Mouse (Mus musculus): Measurements from ENCODE around the gene Cox11. TPM values are rescaled to one million over a fixed set of nuclear protein-coding genes. Genes with fewer than 3 reads are reported as not detected.

Cox11 gene
- polyA plus RNA-seq, 1 experiment: 6.9 TPM

DNA sequence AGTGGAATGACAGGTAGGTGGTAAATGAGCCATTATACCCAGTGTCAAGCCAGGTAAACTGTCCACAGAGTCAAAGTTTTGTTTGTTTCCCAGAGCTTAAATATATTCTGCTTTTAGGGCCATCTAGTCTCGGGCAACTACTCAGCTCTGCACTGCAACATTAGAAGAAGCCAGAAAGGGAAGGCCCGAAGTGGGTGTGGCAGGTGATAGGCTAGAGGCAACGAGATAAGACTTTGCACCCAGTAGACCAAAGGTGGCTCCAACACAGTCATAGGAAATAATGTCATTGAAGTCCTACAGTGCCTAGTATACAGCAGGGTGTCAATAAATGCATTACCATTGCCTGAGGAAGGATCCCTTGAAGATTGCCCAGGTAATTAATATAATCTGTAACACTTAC lies 25.1 kb downstream of the Cox11 start:
- TF ChIP-seq CTCF (IDR thresholded peaks at IDR 0.05; ENCODE audit: insufficient read depth, low read length): no peak
- no peak for TF ChIP-seq POLR2A (IDR thresholded peaks at IDR 0.05; ENCODE audit: borderline replicate concordance, extremely low read depth, low read depth, low read length)
- WGBS: 56% methylated on average over 3 of the region's 3 CpGs
- DNase-seq: no peak
- Histone ChIP-seq H3K4me1 (ENCODE audit: control insufficient read depth, insufficient read depth, low read length) (peaks cover 4% of the 10 kb centered on the region), H3K4me3 (replicated peaks; ENCODE audit: extremely low read depth, low read depth, low read length) (no peak overlapping the region)

- WGBS: 50% methylated on average over 5 of the region's 5 CpGs
- Histone ChIP-seq H3K4me1 (ENCODE audit: control insufficient read depth, insufficient read depth, low read length) (peaks cover 4% of the 10 kb centered on the region), H3K4me3 (replicated peaks; ENCODE audit: extremely low read depth, low read depth, low read length) (no peak overlapping the region)
- no peak for DNase-seq
- no peak for TF ChIP-seq POLR2A (IDR thresholded peaks at IDR 0.05; ENCODE audit: borderline replicate concordance, extremely low read depth, low read depth, low read length)
- no peak for TF ChIP-seq CTCF (IDR thresholded peaks at IDR 0.05; ENCODE audit: insufficient read depth, low read length)
These were observed 25.8 kb downstream of the Cox11 start for GRCm38 (mm10) chr11:90663618-90664297.

DNA sequence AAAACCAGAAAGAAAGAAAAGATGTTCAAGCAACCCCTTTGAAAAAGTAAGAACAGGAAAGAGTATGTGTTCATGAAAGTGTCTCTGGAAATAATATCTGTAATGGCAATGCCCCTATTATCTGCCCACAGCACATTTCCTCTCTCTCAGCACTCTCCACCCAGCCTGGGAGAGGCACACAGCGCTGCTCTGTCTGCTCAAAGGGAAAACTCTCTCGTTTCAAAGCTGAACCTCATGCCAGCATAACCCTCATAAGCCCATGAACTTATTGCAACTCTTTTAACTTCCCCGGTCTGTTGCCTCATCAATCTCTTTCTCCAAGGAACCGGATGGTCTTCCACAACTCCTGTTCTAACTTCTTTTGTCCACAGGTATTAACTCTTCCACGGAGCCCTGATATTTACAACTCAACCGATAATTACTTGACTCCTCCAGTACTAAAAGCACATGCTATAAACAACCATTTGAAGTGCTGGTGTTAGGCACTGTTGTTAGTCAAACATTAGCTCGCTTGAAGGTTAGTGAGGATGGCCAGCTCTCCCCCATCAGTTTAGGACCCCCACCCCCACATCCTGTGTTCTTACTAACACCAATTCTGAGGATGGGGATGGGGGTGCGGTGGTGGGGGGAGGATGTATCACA lies 26.5 kb downstream of the Cox11 start:
- DNase-seq: no peak
- WGBS: 12% methylated on average over 8 of the region's 8 CpGs
- peaks cover 4% of the 10 kb centered on the region for H3K4me1 ChIP-seq (ENCODE audit: control insufficient read depth, insufficient read depth, low read length)
- TF ChIP-seq POLR2A (IDR thresholded peaks at IDR 0.05; ENCODE audit: borderline replicate concordance, extremely low read depth, low read depth, low read length) (no peak), CTCF (IDR thresholded peaks at IDR 0.05; ENCODE audit: insufficient read depth, low read length) (no peak)
- no peak overlapping the region for H3K4me3 ChIP-seq (replicated peaks; ENCODE audit: extremely low read depth, low read depth, low read length)

GRCm38 (mm10) chr11:90665161-90665560 lies 27.2 kb downstream of the Cox11 start:
- H3K4me1 ChIP-seq (ENCODE audit: control insufficient read depth, insufficient read depth, low read length): peaks cover 4% of the 10 kb centered on the region
- DNase-seq: no peak
- 49% methylated on average over 6 of the region's 6 CpGs for WGBS
- no peak overlapping the region for H3K4me3 ChIP-seq (replicated peaks; ENCODE audit: extremely low read depth, low read depth, low read length)
- TF ChIP-seq POLR2A (IDR thresholded peaks at IDR 0.05; ENCODE audit: borderline replicate concordance, extremely low read depth, low read depth, low read length) (no peak), CTCF (IDR thresholded peaks at IDR 0.05; ENCODE audit: insufficient read depth, low read length) (no peak)

DNA sequence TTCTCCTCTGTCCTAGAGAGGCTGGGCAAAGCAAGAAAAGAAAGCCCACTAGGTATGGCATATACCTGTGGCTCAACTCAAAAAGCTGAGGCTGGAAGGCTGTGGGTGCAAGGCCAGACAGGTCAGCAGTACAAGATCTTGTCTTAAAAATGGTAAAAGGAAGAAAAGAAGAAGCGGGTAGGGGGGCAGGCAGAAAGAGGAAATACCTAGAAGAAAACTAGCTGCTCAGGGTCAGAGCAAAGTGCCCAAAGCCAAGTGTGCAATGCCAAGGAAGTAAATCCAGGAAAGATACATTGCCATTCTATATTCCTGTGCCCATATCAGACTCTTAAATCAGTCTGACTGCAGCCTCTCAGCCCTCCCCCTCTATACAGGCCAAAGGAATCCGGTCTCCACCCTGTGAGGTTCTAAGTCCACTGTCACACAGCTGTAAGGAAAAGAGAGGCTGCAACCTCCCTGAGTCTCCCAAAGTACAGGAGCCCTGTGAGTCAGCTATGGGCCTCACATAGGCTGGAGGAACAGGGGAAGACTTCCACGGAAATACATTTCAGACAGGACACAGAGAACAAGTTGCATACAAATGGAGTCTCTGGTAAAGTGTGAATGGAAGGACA lies 28.3 kb downstream of the Cox11 start:
- Histone ChIP-seq H3K4me3 (replicated peaks; ENCODE audit: extremely low read depth, low read depth, low read length) (no peak overlapping the region), H3K4me1 (ENCODE audit: control insufficient read depth, insufficient read depth, low read length) (peaks cover 4% of the 10 kb centered on the region)
- no peak for DNase-seq
- WGBS: 51% methylated on average over 3 of the region's 3 CpGs
- TF ChIP-seq CTCF (IDR thresholded peaks at IDR 0.05; ENCODE audit: insufficient read depth, low read length) (no peak), POLR2A (IDR thresholded peaks at IDR 0.05; ENCODE audit: borderline replicate concordance, extremely low read depth, low read depth, low read length) (no peak)

DNA sequence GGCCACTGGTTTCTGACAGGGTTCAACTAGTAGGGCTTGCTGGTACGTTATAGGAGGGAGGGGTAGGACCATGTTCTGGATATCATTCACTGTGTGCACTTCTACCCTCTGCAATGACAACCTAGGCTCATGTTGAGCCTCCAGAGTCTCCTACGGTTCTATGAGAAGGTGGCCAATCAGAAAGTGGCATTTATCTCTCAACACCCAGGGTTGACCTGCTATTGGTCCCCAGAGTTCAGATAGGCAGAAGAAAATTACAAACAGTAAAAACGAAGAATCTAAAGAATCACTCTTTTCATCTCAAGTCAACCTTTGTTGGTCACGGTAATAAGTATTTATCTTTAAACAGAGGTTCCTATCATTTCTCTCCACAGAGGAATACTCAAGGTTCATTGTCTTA lies 28.9 kb downstream of the Cox11 start:
- peaks cover 4% of the 10 kb centered on the region for H3K4me1 ChIP-seq (ENCODE audit: control insufficient read depth, insufficient read depth, low read length)
- H3K4me3 ChIP-seq (replicated peaks; ENCODE audit: extremely low read depth, low read depth, low read length): no peak overlapping the region
- WGBS: 77% methylated on average over 4 of the region's 4 CpGs
- TF ChIP-seq CTCF (IDR thresholded peaks at IDR 0.05; ENCODE audit: insufficient read depth, low read length) (no peak), POLR2A (IDR thresholded peaks at IDR 0.05; ENCODE audit: borderline replicate concordance, extremely low read depth, low read depth, low read length) (no peak)
- DNase-seq: no peak

DNA sequence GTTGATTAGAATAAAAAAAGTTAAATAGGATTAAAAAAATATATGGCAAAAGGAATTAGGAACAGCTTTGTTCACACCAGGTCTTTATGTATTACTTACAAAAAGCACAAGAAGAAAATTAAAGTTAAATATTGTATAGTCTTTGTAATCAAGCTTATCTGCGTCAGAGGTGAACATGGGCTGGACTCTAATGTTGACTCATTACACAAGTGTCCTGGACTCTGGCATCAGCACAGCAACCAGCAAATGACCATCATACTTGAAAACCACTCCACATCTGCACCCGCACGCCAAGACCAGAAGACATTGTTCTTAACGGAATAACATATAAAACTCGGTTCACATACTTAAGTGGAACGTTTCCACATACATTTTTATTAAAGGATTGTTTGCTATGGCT lies 29.4 kb downstream of the Cox11 start:
- WGBS: 71% methylated on average over 6 of the region's 6 CpGs
- Histone ChIP-seq H3K4me3 (replicated peaks; ENCODE audit: extremely low read depth, low read depth, low read length) (no peak overlapping the region), H3K4me1 (ENCODE audit: control insufficient read depth, insufficient read depth, low read length) (peaks cover 4% of the 10 kb centered on the region)
- no peak for DNase-seq
- TF ChIP-seq POLR2A (IDR thresholded peaks at IDR 0.05; ENCODE audit: borderline replicate concordance, extremely low read depth, low read depth, low read length) (no peak), CTCF (IDR thresholded peaks at IDR 0.05; ENCODE audit: insufficient read depth, low read length) (no peak)

- DNase-seq: no peak
- H3K4me3 ChIP-seq (replicated peaks; ENCODE audit: extremely low read depth, low read depth, low read length): no peak overlapping the region
- H3K4me1 ChIP-seq (ENCODE audit: control insufficient read depth, insufficient read depth, low read length): no peaks in the 10 kb centered on the region
- 60% methylated on average over 5 of the region's 5 CpGs for WGBS
- no peak for TF ChIP-seq CTCF (IDR thresholded peaks at IDR 0.05; ENCODE audit: insufficient read depth, low read length)
- no peak for TF ChIP-seq POLR2A (IDR thresholded peaks at IDR 0.05; ENCODE audit: borderline replicate concordance, extremely low read depth, low read depth, low read length)
These were observed 37.6 kb downstream of the Cox11 start for GRCm38 (mm10) chr11:90675479-90676110.

- DNase-seq: no peak
- TF ChIP-seq CTCF (IDR thresholded peaks at IDR 0.05; ENCODE audit: insufficient read depth, low read length): no peak
- no peak for TF ChIP-seq POLR2A (IDR thresholded peaks at IDR 0.05; ENCODE audit: borderline replicate concordance, extremely low read depth, low read depth, low read length)
- Histone ChIP-seq H3K4me1 (ENCODE audit: control insufficient read depth, insufficient read depth, low read length) (no peaks in the 10 kb centered on the region), H3K4me3 (replicated peaks; ENCODE audit: extremely low read depth, low read depth, low read length) (no peak overlapping the region)
- WGBS: 88% methylated on average over 7 of the region's 7 CpGs
These were observed 39.1 kb downstream of the Cox11 start for GRCm38 (mm10) chr11:90677027-90677426.

All from lung, adult 2 months (tissue).